Mouse (Mus musculus): ENCODE data around the gene Tbx3.

- TF ChIP-seq CTCF (IDR thresholded peaks at IDR 0.05; ENCODE audit: extremely low read depth, insufficient read length, insufficient replicate concordance, low read depth, low read length) (no peak), POLR2A (IDR thresholded peaks at IDR 0.05; ENCODE audit: low read depth, low read length) (no peak)
These were observed 32.6 kb downstream of the Tbx3 start for GRCm38 (mm10) chr5:119703031-119703430.

Data from small intestine, adult 2 months (tissue).